8 mouse cellular contexts compared by ENCODE assay signal in genomic region chr5:141574263-141574662, GRCm38 (mm10).
DNase-seq lines count a peak whose midpoint lies in the region; ATAC-seq lines count a peak whose summit lies in the region.
"Had no signal": no experiment of that assay in that cellular context is flagged by ENCODE, and none has a peak within 500 bp of the region (broad histone marks: within the 10 kb centered on the region; RNA-seq: fewer than 3 reads in every experiment).

No protein-coding gene starts in this region.

- ATAC-seq in midbrain, embryonic 14.5 days (ENCODE audit: low FRiP score, low TSS enrichment) = no peak
- ATAC-seq in midbrain, embryonic 11.5 days (ENCODE audit: low FRiP score) = no peak

- H3K4me1 ChIP-seq in midbrain, embryonic 14.5 days (ENCODE audit: control insufficient read depth, insufficient read depth, low read length) = peaks cover 7% of the 10 kb centered on the region; the same call in 1 of the 2 replicates
- H3K4me1 ChIP-seq in midbrain, embryonic 11.5 days (ENCODE audit: control insufficient read depth, insufficient read depth, low read length) = no peaks in the 10 kb centered on the region

- peak; percentile 64 for DNase-seq in midbrain, embryonic 14.5 days
- no peak for DNase-seq in midbrain, embryonic 11.5 days (ENCODE audit: low spot score, missing footprints)
- peak; percentile 28 to 35 for DNase-seq in cerebellum, postnatal 36 days
- DNase-seq in heart, postnatal 36 days = peak; percentile 26 to 38
- DNase-seq in testis, postnatal 10 days (ENCODE audit: low spot score) = peak; percentile 72
- DNase-seq in thymus, adult 18-20 months = no peak
- no peak for DNase-seq in layer of hippocampus, adult 9-10 months (ENCODE audit: low spot score)

- no peak overlapping the region for H3K9ac ChIP-seq in midbrain, embryonic 14.5 days (replicated peaks; ENCODE audit: low read length)
- no peak overlapping the region for H3K9ac ChIP-seq in midbrain, embryonic 11.5 days (ENCODE audit: low read length)
- H3K9ac ChIP-seq: lung, embryonic 15.5 days had no signal

- H3K4me3 ChIP-seq in midbrain, embryonic 14.5 days (replicated peaks; ENCODE audit: low read depth, low read length) = no peak overlapping the region
- H3K4me3 ChIP-seq in midbrain, embryonic 11.5 days (ENCODE audit: low read depth, low read length) = no peak overlapping the region
- H3K4me3 ChIP-seq: lung, embryonic 15.5 days had no signal

- H3K36me3 ChIP-seq in midbrain, embryonic 14.5 days (ENCODE audit: control insufficient read depth, insufficient read depth, low read length) = no peaks in the 10 kb centered on the region
- H3K36me3 ChIP-seq in midbrain, embryonic 11.5 days (ENCODE audit: control insufficient read depth, insufficient read depth, low read length) = no peaks in the 10 kb centered on the region
- H3K36me3 ChIP-seq: lung, embryonic 15.5 days had no signal

- no peaks in the 10 kb centered on the region for H3K27me3 ChIP-seq in midbrain, embryonic 14.5 days (ENCODE audit: control insufficient read depth, insufficient read depth, low read length)
- H3K27me3 ChIP-seq in midbrain, embryonic 11.5 days (ENCODE audit: control insufficient read depth, insufficient read depth, low read length) = no peaks in the 10 kb centered on the region
- H3K27me3 ChIP-seq: lung, embryonic 15.5 days had no signal

- H3K27ac ChIP-seq in midbrain, embryonic 14.5 days (replicated peaks; ENCODE audit: low read depth, low read length) = no peak overlapping the region
- H3K27ac ChIP-seq in midbrain, embryonic 11.5 days (ENCODE audit: low read depth, low read length) = no peak overlapping the region
- H3K27ac ChIP-seq: lung, embryonic 15.5 days had no signal

- 73% methylated on average over 1 of the region's 1 CpGs for WGBS in midbrain, embryonic 14.5 days
- 88% methylated on average over 1 of the region's 1 CpGs for WGBS in midbrain, embryonic 11.5 days

- intact Hi-C loops in heart, postnatal 36 days (cut with DNase I) = no loop called here

- no peak overlapping the region for H3K4me2 ChIP-seq in midbrain, embryonic 14.5 days (ENCODE audit: low read length)
- H3K4me2 ChIP-seq in midbrain, embryonic 11.5 days = no peak overlapping the region
- H3K4me2 ChIP-seq: lung, embryonic 15.5 days had no signal

- H3K9me3 ChIP-seq in midbrain, embryonic 14.5 days (ENCODE audit: control insufficient read depth, low read length) = no peaks in the 10 kb centered on the region
- H3K9me3 ChIP-seq in midbrain, embryonic 11.5 days (ENCODE audit: control insufficient read depth, low read length) = no peaks in the 10 kb centered on the region
- H3K9me3 ChIP-seq: lung, embryonic 15.5 days had no signal

Comparison
In these comparisons a context has a peak if more than half of its experiments do, and no peak if none do; other contexts are left out.
1. DNase-seq: peak in midbrain, embryonic 14.5 days (single experiment), cerebellum, postnatal 36 days (2 of 2), heart, postnatal 36 days (2 of 2) and testis, postnatal 10 days (single experiment); none in midbrain, embryonic 11.5 days (single experiment), thymus, adult 18-20 months (0 of 2) and layer of hippocampus, adult 9-10 months (single experiment).